Mouse (Mus musculus) megakaryocyte, embryonic 14.5 days (primary cell): ENCODE measurements at regions not wholly inside any gene's neighbourhood (a gene's known extent, or its start where the extent isn't known, plus 50 kb on each side); places are given as distances from the start of the nearest gene placed in this dataset.

Experiments
- FLI1 ChIP-seq: IDR thresholded peaks from 2 replicates; pipeline ENCODE4 v1.6.1; 2012; ENCODE audit warnings: low read length, inconsistent platforms, mixed read lengths
- GATA1 ChIP-seq: IDR thresholded peaks from 3 replicates; pipeline ENCODE4 v1.6.1; 2012; ENCODE audit warnings: mixed read lengths, low read length, inconsistent platforms, borderline replicate concordance

- TF ChIP-seq GATA1, result no peak
- TF ChIP-seq FLI1, result no peak
Observed at GRCm38 (mm10) chr13:53945681-53946080, 109.8 kb downstream of the Drd1 start.
